Mouse (Mus musculus) left cerebral cortex, postnatal 25 days (tissue): ENCODE measurements around the gene Cd164. TPM values are rescaled to one million over a fixed set of nuclear protein-coding genes. Genes with fewer than 3 reads are reported as not detected.

Source experiments
- DNase-seq, 2 experiments: peaks; one replicate each; pipeline ENCODE4 v3.0.0; 2022; ENCODE audit warnings: low spot score in 2 of 2, mixed read lengths in 1 of 2
- intact Hi-C: fragments of 180-260 bp; cut with DNase I; formaldehyde crosslinking; loops from one replicate; pipeline ENCODE4 v1.15.1; 2025
- total RNA-seq, 2 experiments: library from RNA; stranded (reverse); gene quantifications; 2 replicates each; pipeline ENCODE4 v1.2.3; 2021

Gene Cd164
- total RNA-seq, 2 experiments from 2014 or later: 59.5 to 61.3 TPM

- intact Hi-C loops: no loop called here
- no peak for DNase-seq
These were observed 59.3 kb downstream of the Cd164 start for GRCm38 (mm10) chr10:41578541-41578940.

- no peak for DNase-seq
- intact Hi-C loops: no loop called here
These were observed 61.2 kb downstream of the Cd164 start for GRCm38 (mm10) chr10:41580441-41580840.

Other genes starting within 250 kb of the Cd164 start
- 10 to 100 TPM; 26.7 to 27.6 TPM for gene Fig4, start 216.2 kb upstream of the Cd164 start, total RNA-seq
- gene Ak9, start 215.4 kb upstream of the Cd164 start, total RNA-seq: under 1 TPM; 0.07 to 0.11 TPM
- gene Zbtb24, start 69.0 kb upstream of the Cd164 start, total RNA-seq: 10 to 100 TPM; 17.4 to 20.0 TPM
- 10 to 100 TPM; 19.5 to 20.2 TPM for gene Mical1, start 43.1 kb upstream of the Cd164 start, total RNA-seq
- 10 to 100 TPM; 17.6 to 18.5 TPM for gene Smpd2, start 29.0 kb upstream of the Cd164 start, total RNA-seq
- 1 to 10 TPM; 7.4 to 9.5 TPM for gene Ppil6, start 29.0 kb upstream of the Cd164 start, total RNA-seq
- under 1 TPM; 0.41 to 0.92 TPM for gene Ccdc162, start 197.2 kb downstream of the Cd164 start, total RNA-seq